Mouse (Mus musculus) E14TG2a.4 (cell line): ENCODE results near the gene Gcgr.
A peak's percentile ranks its signal among the peaks of the same experiment; 100 is the strongest.

Experiments used
- CTCF ChIP-seq: conservative IDR thresholded peaks from 2 replicates; pipeline ENCODE4 v1.5.1; 2014; ENCODE audit warnings: low read length
- NANOG ChIP-seq: IDR thresholded peaks from 2 replicates; pipeline ENCODE4 v1.6.1; 2014; ENCODE audit warnings: borderline replicate concordance, low read length, mixed read lengths
- POU5F1 ChIP-seq: IDR thresholded peaks from 2 replicates; pipeline ENCODE4 v1.6.1; 2014; ENCODE audit warnings: low read length, borderline replicate concordance

DNA sequence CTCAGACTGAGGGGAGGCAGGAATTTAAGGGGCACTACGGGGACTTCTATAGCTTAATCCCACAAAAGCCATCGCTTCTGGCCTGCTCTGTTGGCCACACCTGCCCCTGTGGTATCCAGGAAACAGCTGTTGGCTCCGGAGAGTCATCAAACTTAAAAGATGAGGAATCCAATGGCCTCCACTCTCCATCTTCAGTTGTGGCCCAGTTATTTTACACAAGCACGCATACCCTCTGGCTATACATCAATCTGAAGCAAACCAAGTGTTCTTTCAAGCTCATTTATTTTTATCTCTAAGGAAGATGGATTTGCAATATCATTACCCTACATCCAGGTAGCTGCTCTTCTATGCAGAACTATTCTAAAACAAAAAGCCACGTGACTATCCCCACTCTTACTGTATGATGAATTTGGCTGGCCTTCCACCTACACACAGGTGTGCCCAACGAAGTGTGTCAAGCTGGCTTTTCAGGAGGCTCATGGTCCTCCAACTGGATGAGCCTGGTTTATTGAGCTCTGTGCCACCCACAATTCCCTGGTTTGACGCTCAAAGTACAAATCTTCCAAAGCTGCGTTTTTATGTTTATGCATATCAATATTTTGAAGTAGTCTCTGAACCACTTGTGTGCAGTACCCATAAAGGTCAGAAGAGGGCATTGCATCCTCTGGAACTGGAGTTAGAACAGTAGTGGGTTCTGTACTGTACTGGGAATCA is 51.9 kb downstream of the Gcgr start:
- TF ChIP-seq CTCF (peak; percentile 86), POU5F1 (no peak), NANOG (no peak)
